Mouse (Mus musculus): ENCODE results near the gene Gpc1. TPM values are rescaled to one million over a fixed set of nuclear protein-coding genes. Genes with fewer than 3 reads are reported as not detected.

Gene Gpc1
- polyA plus RNA-seq, 1 experiment = 11.1 TPM

DNA sequence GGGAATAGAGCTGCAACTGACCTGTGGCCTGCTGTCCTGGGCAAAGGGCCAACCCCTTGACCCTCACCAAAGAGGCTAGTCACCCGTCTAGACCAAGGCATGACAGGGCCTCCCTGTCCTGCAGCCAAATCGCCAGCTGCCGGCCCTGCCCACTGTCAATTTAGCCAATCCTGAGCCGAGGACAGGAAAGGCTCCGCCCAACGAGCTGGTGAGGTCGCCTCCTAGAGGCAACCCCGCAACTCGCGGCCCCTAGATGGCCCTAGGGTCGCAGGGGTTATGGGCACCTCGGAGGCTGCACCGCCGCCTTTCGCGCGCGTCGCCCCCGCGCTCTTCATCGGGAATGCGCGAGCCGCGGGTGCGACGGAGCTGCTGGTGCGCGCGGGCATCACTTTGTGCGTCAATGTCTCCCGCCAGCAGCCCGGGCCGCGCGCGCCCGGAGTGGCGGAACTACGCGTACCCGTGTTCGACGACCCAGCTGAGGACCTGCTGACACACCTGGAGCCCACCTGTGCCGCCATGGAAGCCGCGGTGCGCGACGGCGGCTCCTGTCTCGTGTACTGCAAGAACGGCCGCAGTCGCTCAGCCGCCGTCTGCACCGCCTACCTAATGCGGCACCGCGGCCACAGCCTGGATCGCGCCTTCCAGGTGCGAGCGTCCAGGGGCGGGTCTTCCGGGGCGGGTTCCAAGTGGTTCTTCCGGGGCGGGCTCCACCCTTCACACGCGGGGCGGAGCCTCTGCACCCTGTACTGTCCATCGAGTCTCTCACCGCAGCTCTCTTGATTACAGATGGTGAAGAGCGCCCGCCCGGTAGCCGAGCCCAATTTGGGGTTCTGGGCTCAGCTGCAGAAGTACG lies 75.6 kb downstream of the Gpc1 start, which contains the start of gene Dusp28:
Dusp28 (plus strand) TSS at position 203 of the 853 bp plus-strand sequence.
- TF ChIP-seq CTCF (IDR thresholded peaks at IDR 0.05; ENCODE audit: extremely low read depth, insufficient read depth, insufficient read length, insufficient replicate concordance) (peak; percentile 50; the same call in 1 of the 2 replicates), POLR2A (IDR thresholded peaks at IDR 0.05; ENCODE audit: low read depth, low read length) (peak; percentile 81)
- Histone ChIP-seq H3K4me1 (ENCODE audit: control insufficient read depth, insufficient read depth, insufficient read length) (peaks cover 17% of the 10 kb centered on the region), H3K36me3 (ENCODE audit: control insufficient read depth, insufficient read depth, low read length) (no peaks in the 10 kb centered on the region), H3K4me3 (ENCODE audit: extremely low read depth, insufficient read depth, insufficient read length) (peak within 1 kb of the TSS; percentile 95), H3K27ac (ENCODE audit: insufficient read depth, low read length) (peak within 1 kb of the TSS; percentile 96), H3K27me3 (ENCODE audit: control insufficient read depth, insufficient read depth, low read length) (no peaks in the 10 kb centered on the region)
- WGBS = under 1% methylated on average over 78 of the region's 81 CpGs
- DNase-seq (ENCODE audit: low read depth in 1 of 2, low spot score in 2 of 2) = peak; percentile 74 to 83

GRCm38 (mm10) chr1:92907632-92908360 lies 76.4 kb downstream of the Gpc1 start:
- peaks cover 20% of the 10 kb centered on the region for H3K4me1 ChIP-seq (ENCODE audit: control insufficient read depth, insufficient read depth, insufficient read length)
- DNase-seq (ENCODE audit: low read depth in 1 of 2, low spot score in 2 of 2) = no peak
- H3K27ac ChIP-seq (ENCODE audit: insufficient read depth, low read length) = peak overlapping the region; percentile 83
- no peaks in the 10 kb centered on the region for H3K27me3 ChIP-seq (ENCODE audit: control insufficient read depth, insufficient read depth, low read length)
- TF ChIP-seq CTCF (IDR thresholded peaks at IDR 0.05; ENCODE audit: extremely low read depth, insufficient read depth, insufficient read length, insufficient replicate concordance) (no peak), POLR2A (IDR thresholded peaks at IDR 0.05; ENCODE audit: low read depth, low read length) (no peak)
- H3K36me3 ChIP-seq (ENCODE audit: control insufficient read depth, insufficient read depth, low read length) = no peaks in the 10 kb centered on the region
- WGBS = 54% methylated on average over 20 of the region's 20 CpGs
- H3K4me3 ChIP-seq (ENCODE audit: extremely low read depth, insufficient read depth, insufficient read length) = peak overlapping the region; percentile 95

DNA sequence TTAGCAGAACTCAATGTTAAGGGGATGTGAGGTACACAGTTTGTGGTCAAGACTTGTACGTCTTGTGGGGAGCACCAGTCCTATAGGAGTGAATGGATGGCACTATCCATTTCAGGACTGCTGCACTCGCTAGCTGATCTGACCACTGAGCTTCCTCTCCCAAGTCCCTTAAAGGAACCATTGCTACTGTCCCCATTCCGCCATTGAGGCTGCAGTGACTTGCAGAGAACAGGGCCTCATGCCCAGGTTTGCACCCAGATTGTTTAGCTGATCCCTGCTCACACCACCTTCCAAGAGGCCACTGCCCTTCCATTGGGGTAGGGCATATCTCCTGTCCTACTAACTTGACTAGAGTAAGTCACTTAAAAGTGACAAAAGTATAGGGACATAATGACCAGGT lies 77.2 kb downstream of the Gpc1 start:
- Histone ChIP-seq H3K27ac (ENCODE audit: insufficient read depth, low read length) (no peak overlapping the region), H3K36me3 (ENCODE audit: control insufficient read depth, insufficient read depth, low read length) (no peaks in the 10 kb centered on the region), H3K4me3 (ENCODE audit: extremely low read depth, insufficient read depth, insufficient read length) (no peak overlapping the region), H3K27me3 (ENCODE audit: control insufficient read depth, insufficient read depth, low read length) (no peaks in the 10 kb centered on the region), H3K4me1 (ENCODE audit: control insufficient read depth, insufficient read depth, insufficient read length) (peaks cover 20% of the 10 kb centered on the region)
- DNase-seq (ENCODE audit: low read depth in 1 of 2, low spot score in 2 of 2) = no peak
- TF ChIP-seq POLR2A (IDR thresholded peaks at IDR 0.05; ENCODE audit: low read depth, low read length) (no peak), CTCF (IDR thresholded peaks at IDR 0.05; ENCODE audit: extremely low read depth, insufficient read depth, insufficient read length, insufficient replicate concordance) (no peak)
- 97% methylated on average over 3 of the region's 3 CpGs for WGBS

GRCm38 (mm10) chr1:92909068-92909467 lies 77.6 kb downstream of the Gpc1 start:
- Histone ChIP-seq H3K4me1 (ENCODE audit: control insufficient read depth, insufficient read depth, insufficient read length) (peaks cover 20% of the 10 kb centered on the region), H3K27ac (ENCODE audit: insufficient read depth, low read length) (no peak overlapping the region), H3K4me3 (ENCODE audit: extremely low read depth, insufficient read depth, insufficient read length) (no peak overlapping the region), H3K36me3 (ENCODE audit: control insufficient read depth, insufficient read depth, low read length) (no peaks in the 10 kb centered on the region; the same call in 1 of the 2 replicates), H3K27me3 (ENCODE audit: control insufficient read depth, insufficient read depth, low read length) (no peaks in the 10 kb centered on the region)
- WGBS = 81% methylated on average over 4 of the region's 4 CpGs
- no peak for DNase-seq (ENCODE audit: low read depth in 1 of 2, low spot score in 2 of 2)
- no peak for TF ChIP-seq CTCF (IDR thresholded peaks at IDR 0.05; ENCODE audit: extremely low read depth, insufficient read depth, insufficient read length, insufficient replicate concordance)
- no peak for TF ChIP-seq POLR2A (IDR thresholded peaks at IDR 0.05; ENCODE audit: low read depth, low read length)

Other genes with a start within 250 kb of the Gpc1 start
- not detected in 2 replicates for gene Olfr1412, start 245.9 kb upstream of the Gpc1 start, polyA plus RNA-seq (2012; rRNA removed)
- gene Olfr1411, start 237.2 kb upstream of the Gpc1 start, polyA plus RNA-seq (2012; rRNA removed) = not detected in 2 replicates
- gene Olfr1410, start 225.9 kb upstream of the Gpc1 start, polyA plus RNA-seq (2012; rRNA removed) = not detected in 2 replicates
- not detected in 2 replicates for gene Olfr12, start 213.9 kb upstream of the Gpc1 start, polyA plus RNA-seq (2012; rRNA removed)
- 45.7 and 49.3 TPM in 2 replicates for gene Cops9, start 189.7 kb upstream of the Gpc1 start, polyA plus RNA-seq (2012; rRNA removed)
- 0.41 and 0.58 TPM in 2 replicates for gene Otos, start 182.8 kb upstream of the Gpc1 start, polyA plus RNA-seq (2012; rRNA removed)
- 0.18 and 0.19 TPM in 2 replicates for gene Ankmy1, start 71.3 kb downstream of the Gpc1 start, polyA plus RNA-seq (2012; rRNA removed)
- gene Dusp28, start 75.3 kb downstream of the Gpc1 start, polyA plus RNA-seq (2012; rRNA removed) = 12.7 and 23.3 TPM in 2 replicates
- gene Rnpepl1, start 79.1 kb downstream of the Gpc1 start, polyA plus RNA-seq (2012; rRNA removed) = 164 and 234 TPM in 2 replicates
- gene Capn10, start 102.7 kb downstream of the Gpc1 start, polyA plus RNA-seq (2012; rRNA removed) = 14.3 and 18.9 TPM in 2 replicates
- 19.1 and 20.7 TPM in 2 replicates for gene Gpr35, start 119.2 kb downstream of the Gpc1 start, polyA plus RNA-seq (2012; rRNA removed)
- 28.4 and 28.9 TPM in 2 replicates for gene Aqp12, start 174.7 kb downstream of the Gpc1 start, polyA plus RNA-seq (2012; rRNA removed)

Data from spleen, adult 2 months (tissue).